Mouse (Mus musculus): ENCODE results near the gene Cercam. TPM values are rescaled to one million over a fixed set of nuclear protein-coding genes. Genes with fewer than 3 reads are reported as not detected.

The Cercam gene
- polyA plus RNA-seq, 1 experiment: 25.9 TPM

DNA sequence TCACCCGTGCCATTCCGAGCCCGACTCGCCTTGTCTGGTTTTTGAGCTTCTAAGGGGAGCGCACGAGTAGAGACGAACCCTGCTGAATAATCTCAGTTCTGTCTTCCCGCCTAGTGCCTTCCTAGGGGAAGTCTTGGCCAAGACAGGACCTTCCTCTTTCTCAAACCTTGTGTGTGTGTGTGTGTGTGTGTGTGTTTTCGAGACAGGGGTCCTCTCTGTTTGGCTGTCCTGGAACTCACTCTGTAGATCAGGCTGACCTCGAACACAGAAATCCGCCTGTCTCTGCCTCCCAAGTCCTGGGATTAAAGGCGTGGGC, 41.3 kb upstream of the Cercam start:
- Histone ChIP-seq H3K27ac (ENCODE audit: insufficient read depth, low read length) (no peak overlapping the region), H3K27me3 (ENCODE audit: control insufficient read depth, insufficient read depth, low read length, poor library complexity, severe bottlenecking) (no peaks in the 10 kb centered on the region), H3K4me1 (ENCODE audit: control insufficient read depth, insufficient read depth, low read length) (no peaks in the 10 kb centered on the region), H3K9me3 (replicated peaks; ENCODE audit: control insufficient read depth, insufficient read depth, low read length, poor library complexity, severe bottlenecking) (no peaks in the 10 kb centered on the region), H3K36me3 (ENCODE audit: control insufficient read depth, insufficient read depth, low read length, poor library complexity, severe bottlenecking) (no peaks in the 10 kb centered on the region), H3K9ac (ENCODE audit: low read depth, poor library complexity, severe bottlenecking) (peak overlapping the region; percentile 60), H3K4me3 (ENCODE audit: low read depth, low read length) (peak overlapping the region; percentile 95)
- TF ChIP-seq CTCF (IDR thresholded peaks at IDR 0.05; ENCODE audit: low read depth, low read length) (no peak), EP300 (IDR thresholded peaks at IDR 0.05; ENCODE audit: insufficient read depth, low read depth, low read length) (no peak), POLR2A (IDR thresholded peaks at IDR 0.05; ENCODE audit: insufficient read depth, low read length) (no peak)

DNA sequence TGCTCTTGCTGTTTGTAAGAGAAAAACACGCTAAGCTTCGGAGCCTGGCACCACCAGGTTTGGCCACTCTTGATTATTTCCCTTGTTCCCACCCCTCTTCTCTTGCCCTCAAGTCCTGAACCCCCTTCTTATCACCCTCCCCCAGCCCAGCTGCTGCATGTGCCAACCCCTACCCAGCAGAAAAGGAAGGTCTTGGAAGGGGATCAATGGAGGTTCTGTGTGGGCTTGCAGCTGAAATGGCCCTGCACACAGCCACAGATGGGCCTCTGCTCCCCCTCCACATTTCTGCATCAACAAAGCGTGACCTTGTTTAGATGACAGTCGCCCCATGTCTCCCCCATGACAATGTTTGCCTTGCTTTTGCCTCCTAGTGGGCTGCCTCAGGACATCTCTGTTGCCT, 37.9 kb upstream of the Cercam start:
- no peaks in the 10 kb centered on the region for H3K9me3 ChIP-seq (replicated peaks; ENCODE audit: control insufficient read depth, insufficient read depth, low read length, poor library complexity, severe bottlenecking)
- no peak overlapping the region for H3K4me3 ChIP-seq (ENCODE audit: low read depth, low read length)
- no peaks in the 10 kb centered on the region for H3K27me3 ChIP-seq (ENCODE audit: control insufficient read depth, insufficient read depth, low read length, poor library complexity, severe bottlenecking)
- no peaks in the 10 kb centered on the region for H3K36me3 ChIP-seq (ENCODE audit: control insufficient read depth, insufficient read depth, low read length, poor library complexity, severe bottlenecking)
- H3K4me1 ChIP-seq (ENCODE audit: control insufficient read depth, insufficient read depth, low read length): peaks cover 3% of the 10 kb centered on the region
- no peak overlapping the region for H3K27ac ChIP-seq (ENCODE audit: insufficient read depth, low read length)
- TF ChIP-seq POLR2A (IDR thresholded peaks at IDR 0.05; ENCODE audit: insufficient read depth, low read length) (no peak), EP300 (IDR thresholded peaks at IDR 0.05; ENCODE audit: insufficient read depth, low read depth, low read length) (no peak), CTCF (IDR thresholded peaks at IDR 0.05; ENCODE audit: low read depth, low read length) (no peak)
- H3K9ac ChIP-seq (ENCODE audit: low read depth, poor library complexity, severe bottlenecking): no peak overlapping the region

DNA sequence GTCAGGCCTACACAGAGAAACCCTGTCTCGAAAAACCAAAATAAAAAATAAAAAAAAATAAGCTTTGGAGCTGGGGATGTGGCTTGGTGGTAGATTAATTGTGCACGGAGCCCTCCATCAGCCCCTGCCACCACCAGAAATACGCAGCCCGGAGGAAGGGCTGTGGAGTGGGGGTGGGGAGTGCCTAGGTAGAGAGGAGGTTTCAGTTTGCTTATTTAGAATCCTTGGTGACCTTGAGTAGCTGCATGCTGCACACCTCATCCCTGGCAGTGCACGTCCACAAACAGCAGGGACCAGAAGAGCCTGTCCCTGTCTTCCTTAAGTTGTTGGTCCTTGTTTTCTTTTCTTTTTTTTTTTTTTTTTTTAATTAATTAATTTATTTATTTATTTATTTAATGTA, 35.2 kb upstream of the Cercam start:
- Histone ChIP-seq H3K9ac (ENCODE audit: low read depth, poor library complexity, severe bottlenecking) (no peak overlapping the region; the same call in 1 of the 2 replicates), H3K4me1 (ENCODE audit: control insufficient read depth, insufficient read depth, low read length) (peaks cover 3% of the 10 kb centered on the region), H3K36me3 (ENCODE audit: control insufficient read depth, insufficient read depth, low read length, poor library complexity, severe bottlenecking) (no peaks in the 10 kb centered on the region), H3K9me3 (replicated peaks; ENCODE audit: control insufficient read depth, insufficient read depth, low read length, poor library complexity, severe bottlenecking) (no peaks in the 10 kb centered on the region), H3K4me3 (ENCODE audit: low read depth, low read length) (no peak overlapping the region), H3K27me3 (ENCODE audit: control insufficient read depth, insufficient read depth, low read length, poor library complexity, severe bottlenecking) (no peaks in the 10 kb centered on the region), H3K27ac (ENCODE audit: insufficient read depth, low read length) (no peak overlapping the region)
- TF ChIP-seq POLR2A (IDR thresholded peaks at IDR 0.05; ENCODE audit: insufficient read depth, low read length) (no peak), EP300 (IDR thresholded peaks at IDR 0.05; ENCODE audit: insufficient read depth, low read depth, low read length) (no peak), CTCF (IDR thresholded peaks at IDR 0.05; ENCODE audit: low read depth, low read length) (no peak)

DNA sequence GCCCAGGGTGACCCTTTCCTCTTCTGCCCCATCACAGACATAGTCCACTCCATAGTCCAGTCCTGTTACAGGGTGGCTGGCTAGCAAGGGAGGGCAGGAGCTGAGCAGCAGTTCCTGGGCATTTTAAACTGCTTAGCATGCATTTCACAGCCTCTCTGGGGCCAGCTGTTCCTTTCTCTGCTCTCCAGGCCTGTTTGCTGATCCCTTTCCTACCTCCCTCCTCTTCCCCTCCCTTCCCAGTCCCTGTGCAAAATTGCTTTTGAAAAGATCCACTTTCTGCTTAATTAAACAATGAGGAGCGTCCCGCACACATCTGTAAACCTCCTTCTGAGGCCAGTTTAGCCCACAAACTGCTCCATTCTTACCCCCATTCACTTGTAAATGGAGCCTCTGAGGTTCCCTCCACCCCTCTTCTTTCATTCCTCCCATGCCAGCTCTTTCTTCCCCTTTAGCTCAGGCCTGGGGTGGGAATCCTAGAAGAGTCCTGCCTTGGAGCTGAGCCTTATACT, 33.5 kb upstream of the Cercam start:
- Histone ChIP-seq H3K9me3 (replicated peaks; ENCODE audit: control insufficient read depth, insufficient read depth, low read length, poor library complexity, severe bottlenecking) (no peaks in the 10 kb centered on the region), H3K27ac (ENCODE audit: insufficient read depth, low read length) (peak overlapping the region; percentile 70), H3K4me3 (ENCODE audit: low read depth, low read length) (no peak overlapping the region), H3K36me3 (ENCODE audit: control insufficient read depth, insufficient read depth, low read length, poor library complexity, severe bottlenecking) (no peaks in the 10 kb centered on the region), H3K9ac (ENCODE audit: low read depth, poor library complexity, severe bottlenecking) (no peak overlapping the region), H3K27me3 (ENCODE audit: control insufficient read depth, insufficient read depth, low read length, poor library complexity, severe bottlenecking) (no peaks in the 10 kb centered on the region), H3K4me1 (ENCODE audit: control insufficient read depth, insufficient read depth, low read length) (peaks cover 7% of the 10 kb centered on the region)
- TF ChIP-seq CTCF (IDR thresholded peaks at IDR 0.05; ENCODE audit: low read depth, low read length) (no peak), EP300 (IDR thresholded peaks at IDR 0.05; ENCODE audit: insufficient read depth, low read depth, low read length) (peak; percentile 66)

DNA sequence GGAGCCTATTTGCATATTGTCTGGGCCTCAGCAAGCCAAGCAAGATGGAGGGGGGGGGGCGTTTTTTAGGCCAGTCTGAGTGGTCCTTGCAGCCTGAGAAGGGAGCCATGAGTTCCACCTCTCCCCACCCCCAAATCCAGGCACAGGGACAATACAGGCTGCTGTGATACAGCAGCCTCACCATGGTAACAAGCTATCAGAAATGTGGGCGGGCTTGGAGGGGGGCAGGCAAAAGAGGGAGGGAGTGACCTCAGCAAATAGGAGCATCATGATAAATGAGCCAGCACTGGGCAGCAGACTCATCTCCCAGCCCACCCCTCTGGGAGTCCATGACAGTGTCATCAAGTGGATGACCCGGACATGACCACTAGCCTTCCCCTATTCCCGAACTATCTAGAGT, 29.5 kb upstream of the Cercam start:
- H3K27me3 ChIP-seq (ENCODE audit: control insufficient read depth, insufficient read depth, low read length, poor library complexity, severe bottlenecking): no peaks in the 10 kb centered on the region
- no peak overlapping the region for H3K9ac ChIP-seq (ENCODE audit: low read depth, poor library complexity, severe bottlenecking)
- no peaks in the 10 kb centered on the region for H3K9me3 ChIP-seq (replicated peaks; ENCODE audit: control insufficient read depth, insufficient read depth, low read length, poor library complexity, severe bottlenecking)
- H3K36me3 ChIP-seq (ENCODE audit: control insufficient read depth, insufficient read depth, low read length, poor library complexity, severe bottlenecking): no peaks in the 10 kb centered on the region; the same call in 1 of the 2 replicates
- peaks cover 7% of the 10 kb centered on the region for H3K4me1 ChIP-seq (ENCODE audit: control insufficient read depth, insufficient read depth, low read length)
- H3K4me3 ChIP-seq (ENCODE audit: low read depth, low read length): no peak overlapping the region
- no peak for TF ChIP-seq POLR2A (IDR thresholded peaks at IDR 0.05; ENCODE audit: insufficient read depth, low read length)
- TF ChIP-seq EP300 (IDR thresholded peaks at IDR 0.05; ENCODE audit: insufficient read depth, low read depth, low read length): no peak
- TF ChIP-seq CTCF (IDR thresholded peaks at IDR 0.05; ENCODE audit: low read depth, low read length): no peak
- no peak overlapping the region for H3K27ac ChIP-seq (ENCODE audit: insufficient read depth, low read length)

DNA sequence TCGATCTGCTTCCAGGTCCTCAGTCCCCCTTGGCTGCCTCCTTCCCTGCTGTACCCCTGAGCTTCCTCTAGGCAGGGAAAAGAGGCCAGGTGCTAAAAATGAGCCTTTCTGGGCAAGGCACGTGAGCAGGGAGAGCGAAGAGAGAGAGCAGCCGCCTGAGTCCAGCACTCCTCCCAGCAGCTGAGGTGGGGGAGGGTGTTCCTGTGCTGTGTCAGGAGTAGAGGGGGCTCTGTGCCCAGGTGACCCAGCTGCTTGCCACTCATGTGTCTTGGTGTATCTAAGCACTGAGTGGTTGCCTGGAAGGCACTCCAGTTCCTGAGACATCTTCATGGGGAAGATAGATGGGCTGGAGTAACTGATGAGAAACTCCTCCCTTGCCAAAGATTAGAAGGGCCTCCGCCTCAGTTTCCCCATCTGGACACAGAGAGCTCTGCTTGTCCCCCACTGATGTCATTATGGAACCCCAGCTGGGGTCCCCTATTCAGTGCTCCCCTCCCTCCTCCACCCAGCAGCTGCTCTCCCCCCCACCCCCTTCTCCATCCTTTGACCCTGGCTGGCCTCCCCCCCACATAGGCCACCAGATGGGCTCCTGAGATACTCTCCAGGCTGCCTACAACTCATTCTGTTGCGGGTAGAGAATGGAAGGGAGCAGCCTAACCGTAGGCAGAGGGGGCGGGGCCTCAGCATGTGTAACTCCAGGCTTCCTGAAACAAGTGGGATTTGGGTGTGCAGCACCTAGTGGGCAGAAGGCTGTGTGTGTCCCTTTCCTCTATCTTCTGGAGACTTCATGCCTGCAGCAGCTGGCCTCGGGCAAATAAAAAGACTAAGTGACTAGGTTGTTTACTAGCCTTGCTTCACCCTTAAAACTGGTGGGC, 25.5 kb upstream of the Cercam start:
- H3K27me3 ChIP-seq (ENCODE audit: control insufficient read depth, insufficient read depth, low read length, poor library complexity, severe bottlenecking): no peaks in the 10 kb centered on the region; the same call in 1 of the 2 replicates
- no peak overlapping the region for H3K27ac ChIP-seq (ENCODE audit: insufficient read depth, low read length)
- no peak for TF ChIP-seq CTCF (IDR thresholded peaks at IDR 0.05; ENCODE audit: low read depth, low read length)
- no peak for TF ChIP-seq POLR2A (IDR thresholded peaks at IDR 0.05; ENCODE audit: insufficient read depth, low read length)
- no peak for TF ChIP-seq EP300 (IDR thresholded peaks at IDR 0.05; ENCODE audit: insufficient read depth, low read depth, low read length)
- H3K4me1 ChIP-seq (ENCODE audit: control insufficient read depth, insufficient read depth, low read length): peaks cover 3% of the 10 kb centered on the region
- H3K36me3 ChIP-seq (ENCODE audit: control insufficient read depth, insufficient read depth, low read length, poor library complexity, severe bottlenecking): no peaks in the 10 kb centered on the region; the same call in 1 of the 2 replicates
- no peak overlapping the region for H3K4me3 ChIP-seq (ENCODE audit: low read depth, low read length)
- no peak overlapping the region for H3K9ac ChIP-seq (ENCODE audit: low read depth, poor library complexity, severe bottlenecking)
- no peaks in the 10 kb centered on the region for H3K9me3 ChIP-seq (replicated peaks; ENCODE audit: control insufficient read depth, insufficient read depth, low read length, poor library complexity, severe bottlenecking)

All from ES-Bruce4 (cell line).